Mouse (Mus musculus) ovary, adult 18-20 months (tissue): ENCODE results near the gene Efs.
"Not testable (repeated sequence)": the region's sequence is repeated elsewhere in the genome, so short reads cannot be mapped to it uniquely, and the experiment has no call there.

Experiments
- DNase-seq: peaks from one replicate; pipeline ENCODE4 v3.0.0; 2022; ENCODE audit warnings: low spot score, mixed read lengths

Gene Efs

DNA sequence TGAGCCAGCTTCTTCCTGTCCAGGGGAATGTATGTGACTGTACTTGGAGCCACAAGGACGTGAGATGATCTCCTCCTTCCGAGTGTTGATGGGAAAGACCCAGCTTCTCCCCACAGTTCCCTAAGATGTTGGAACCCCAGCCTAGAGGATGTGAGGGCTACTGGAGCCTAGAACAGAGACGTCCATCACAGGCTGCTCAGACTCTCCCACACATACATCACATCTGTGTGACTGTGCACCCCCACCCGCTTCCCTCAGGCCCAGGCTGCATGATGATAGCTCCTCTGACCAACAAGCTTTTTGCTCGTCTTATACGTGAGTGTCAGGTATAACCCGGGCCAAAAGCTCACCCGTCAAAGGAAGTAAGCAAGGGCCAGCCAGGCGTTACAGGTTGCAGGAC is 22.9 kb upstream of the Efs start:
- no peak for DNase-seq

DNA sequence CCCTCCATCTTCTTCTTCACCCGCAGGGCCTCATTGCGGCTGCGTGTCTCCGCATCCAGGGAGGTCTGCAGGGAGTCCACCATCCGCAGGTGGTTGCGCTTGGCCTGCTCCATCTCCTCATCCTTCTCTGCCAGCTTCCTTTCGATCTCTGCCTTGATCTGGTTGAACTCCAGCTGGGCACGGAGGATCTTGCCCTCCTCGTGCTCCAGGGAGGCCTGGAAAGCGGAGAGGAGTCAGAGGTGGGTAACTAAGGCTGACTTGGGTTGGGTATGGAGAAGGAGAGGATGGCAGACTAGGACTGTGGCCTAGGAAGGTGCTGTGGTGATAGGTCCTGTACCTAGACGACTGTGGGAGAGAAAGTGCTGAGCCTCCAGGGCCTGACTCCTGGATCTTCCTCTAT is 21.1 kb upstream of the Efs start:
- DNase-seq, result not testable (repeated sequence)

DNA sequence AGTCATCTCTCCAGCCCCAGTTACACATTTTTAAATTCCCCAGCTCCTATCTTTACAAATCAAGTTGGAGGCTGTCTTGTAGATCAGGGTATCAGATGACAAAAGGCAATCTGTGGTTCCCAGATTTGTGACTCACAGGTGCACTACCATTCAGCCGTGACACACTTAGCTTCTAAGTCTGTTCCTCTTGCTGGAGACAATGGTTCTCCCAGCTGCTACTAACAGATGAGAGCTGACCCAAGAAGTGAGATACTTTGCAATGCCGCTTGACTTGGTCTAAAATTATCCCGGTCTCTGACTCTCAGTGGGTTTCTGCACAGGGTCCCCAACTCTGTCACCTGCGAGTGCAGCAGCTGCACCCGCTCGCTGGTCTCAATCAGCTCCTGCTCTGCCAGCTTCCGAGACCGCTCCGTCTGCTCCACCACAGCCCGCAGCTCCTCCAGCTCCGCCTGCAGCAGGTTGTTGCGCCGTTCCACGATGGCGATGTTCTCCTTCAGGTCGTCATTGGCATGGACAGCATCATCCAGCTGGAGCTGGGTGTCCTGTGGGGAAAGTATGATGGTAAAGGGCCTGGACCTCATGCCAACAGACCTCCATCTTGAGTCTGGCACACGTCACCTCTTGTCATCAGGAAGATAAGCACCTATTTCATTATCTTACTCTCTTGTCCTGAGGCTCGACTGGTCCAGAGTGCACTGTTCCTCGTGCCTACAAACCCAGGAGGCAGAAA is 20.2 kb upstream of the Efs start:
- DNase-seq, result no peak

DNA sequence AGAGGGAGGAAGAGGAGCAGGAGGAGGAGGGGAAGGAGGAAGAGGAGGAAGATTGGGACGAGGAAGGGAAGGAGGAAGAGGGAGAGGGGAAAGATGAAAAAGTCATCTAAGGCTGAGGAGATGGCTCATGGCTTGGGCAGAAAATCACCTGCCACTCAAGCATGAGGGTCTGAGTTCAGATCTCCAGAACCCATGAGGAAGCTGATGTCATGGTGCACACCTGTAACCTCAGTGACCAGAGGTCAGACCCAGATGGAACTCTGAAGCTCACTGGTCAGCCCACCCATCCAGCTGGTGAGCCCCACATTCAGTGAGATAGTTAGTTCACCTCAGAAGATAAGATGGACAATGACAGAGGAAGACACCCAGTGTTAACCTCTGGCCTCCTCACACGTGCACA is 19.0 kb upstream of the Efs start:
- no peak for DNase-seq

DNA sequence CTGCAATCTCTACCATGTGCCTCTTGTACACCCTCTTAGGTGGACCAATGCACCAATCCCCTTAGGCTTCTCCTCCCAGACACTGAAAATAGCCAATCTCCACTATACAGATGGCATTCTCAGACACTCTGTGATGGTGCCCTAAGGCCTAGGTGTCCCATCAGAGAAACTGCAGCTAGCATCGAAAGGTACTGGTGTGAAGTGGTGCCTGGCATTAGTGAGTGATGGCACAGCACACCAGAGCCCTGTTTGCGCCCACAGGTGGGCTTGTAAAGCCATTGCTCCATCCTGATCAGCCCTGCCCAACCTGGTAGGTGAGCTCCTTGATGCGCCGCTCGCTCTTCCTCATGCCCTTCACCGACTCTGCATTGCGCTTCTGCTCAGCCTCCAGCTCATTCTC is 18.0 kb upstream of the Efs start:
- DNase-seq, result no peak

DNA sequence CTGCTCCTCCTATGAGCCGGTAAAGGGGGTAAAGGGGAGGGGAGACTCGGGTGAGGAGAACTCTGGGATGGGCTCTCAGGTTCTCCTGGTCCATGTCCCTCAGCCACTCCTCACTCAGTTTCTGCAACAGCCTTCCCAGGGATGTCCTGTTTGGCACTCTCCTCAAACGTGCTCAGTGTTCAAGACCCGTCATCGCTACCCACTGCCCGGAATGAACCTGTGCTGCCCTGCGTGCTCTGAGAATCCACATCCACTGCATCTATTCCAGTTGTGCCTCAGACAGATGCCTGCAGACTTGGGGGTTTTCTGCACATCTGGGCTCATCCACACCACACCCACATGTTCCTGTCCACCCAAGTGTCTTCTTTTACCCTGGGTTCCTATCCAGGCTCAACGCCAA is 16.6 kb upstream of the Efs start:
- no peak for DNase-seq

DNA sequence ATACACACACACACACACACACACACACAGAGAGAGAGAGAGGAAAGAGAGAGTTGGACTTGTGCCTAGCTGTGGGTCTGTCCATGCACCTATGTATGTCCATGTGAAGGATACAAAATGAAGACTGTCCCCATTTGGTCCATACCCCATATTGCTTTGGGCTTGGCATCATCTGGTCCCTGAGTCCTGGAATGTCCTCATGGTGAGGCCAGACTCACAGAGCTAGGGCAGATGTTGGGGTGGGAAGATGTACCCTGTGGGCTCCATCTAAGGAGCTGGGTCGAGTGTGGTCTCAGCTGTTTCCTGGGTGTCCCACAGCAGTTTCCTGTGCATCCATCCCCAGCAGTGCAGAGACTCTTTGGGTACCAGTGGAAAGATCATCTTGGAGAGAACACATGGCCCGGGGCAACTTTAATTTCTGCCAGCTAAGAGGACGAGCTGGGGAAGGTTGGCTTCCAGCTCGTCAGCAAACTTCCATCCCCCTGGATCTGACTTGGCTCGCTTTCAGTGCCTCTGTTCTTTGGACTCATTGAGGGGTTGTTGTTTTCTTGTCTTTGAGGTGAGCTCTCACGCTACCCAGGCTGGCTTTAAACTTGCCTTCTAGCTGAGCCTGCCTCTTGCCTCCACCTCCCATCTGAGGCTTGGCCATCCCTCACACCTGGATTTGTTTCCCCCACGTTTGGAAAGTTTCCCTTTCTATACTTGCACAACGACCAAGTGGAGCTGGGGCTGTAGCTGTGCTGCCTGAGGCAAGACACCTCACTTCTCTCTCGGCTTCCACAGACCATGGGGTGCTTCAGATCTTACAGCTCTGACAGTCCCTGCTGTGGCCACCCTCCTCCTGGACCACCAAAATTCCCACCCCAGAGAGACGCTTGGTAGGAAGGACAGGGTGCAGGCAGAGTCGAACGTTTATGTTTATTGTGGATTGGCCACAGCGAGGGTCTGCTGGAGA is 15.4 kb upstream of the Efs start:
- DNase-seq, result no peak

DNA sequence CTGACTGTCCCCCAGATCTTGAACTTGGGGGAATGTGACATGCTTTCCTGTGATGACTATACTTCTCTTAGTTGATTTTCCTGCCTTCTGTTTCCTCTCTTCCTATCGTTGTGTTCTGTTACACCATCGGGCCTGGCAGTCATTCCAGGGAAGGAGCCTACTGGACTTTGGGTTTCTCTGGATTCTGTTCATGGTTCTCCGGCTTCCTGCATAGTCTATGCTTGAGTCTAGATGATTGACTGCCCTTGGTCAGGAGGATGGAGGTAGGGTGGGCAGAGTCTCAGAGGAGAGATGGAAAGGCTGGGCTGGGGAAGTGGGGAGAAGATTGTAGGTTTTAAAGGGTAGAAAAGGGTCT is 14.2 kb upstream of the Efs start:
- no peak for DNase-seq

DNA sequence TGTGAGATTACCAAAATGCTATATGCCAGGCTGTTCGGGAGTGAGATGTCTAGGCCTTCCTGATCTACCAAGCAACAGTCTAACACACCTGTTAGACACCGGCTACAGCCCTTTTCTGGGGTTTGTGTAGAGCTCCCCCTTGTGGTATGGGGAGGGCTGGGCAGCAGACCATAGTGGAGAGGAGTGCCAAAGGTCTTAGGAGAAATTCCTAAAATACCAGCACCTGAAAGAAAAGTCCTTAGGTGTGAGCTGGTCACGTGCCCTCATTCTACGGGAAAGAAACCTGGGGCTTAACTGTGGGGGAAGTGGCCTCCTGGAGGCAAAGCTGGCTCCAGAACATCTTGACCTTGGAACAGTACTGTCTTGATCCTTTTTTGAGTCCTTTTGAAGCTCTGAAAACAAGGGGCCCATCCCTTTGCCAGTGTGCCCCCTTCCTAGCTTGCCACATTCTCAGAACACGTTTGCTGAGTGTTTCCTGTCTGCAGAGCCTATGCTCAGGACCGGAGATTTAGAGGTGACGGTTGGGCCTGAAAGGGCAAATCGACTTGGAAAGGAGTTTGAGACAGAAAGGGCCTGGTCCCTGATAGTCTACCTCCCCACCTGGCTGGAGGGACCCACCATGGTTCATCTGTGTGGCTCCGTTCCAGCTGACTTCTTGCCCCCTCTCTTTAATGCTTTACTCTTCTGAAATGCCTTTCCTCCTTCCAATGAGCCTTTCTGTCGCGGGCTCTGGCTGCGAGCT is 13.7 kb upstream of the Efs start:
- DNase-seq, result peak; percentile 35

DNA sequence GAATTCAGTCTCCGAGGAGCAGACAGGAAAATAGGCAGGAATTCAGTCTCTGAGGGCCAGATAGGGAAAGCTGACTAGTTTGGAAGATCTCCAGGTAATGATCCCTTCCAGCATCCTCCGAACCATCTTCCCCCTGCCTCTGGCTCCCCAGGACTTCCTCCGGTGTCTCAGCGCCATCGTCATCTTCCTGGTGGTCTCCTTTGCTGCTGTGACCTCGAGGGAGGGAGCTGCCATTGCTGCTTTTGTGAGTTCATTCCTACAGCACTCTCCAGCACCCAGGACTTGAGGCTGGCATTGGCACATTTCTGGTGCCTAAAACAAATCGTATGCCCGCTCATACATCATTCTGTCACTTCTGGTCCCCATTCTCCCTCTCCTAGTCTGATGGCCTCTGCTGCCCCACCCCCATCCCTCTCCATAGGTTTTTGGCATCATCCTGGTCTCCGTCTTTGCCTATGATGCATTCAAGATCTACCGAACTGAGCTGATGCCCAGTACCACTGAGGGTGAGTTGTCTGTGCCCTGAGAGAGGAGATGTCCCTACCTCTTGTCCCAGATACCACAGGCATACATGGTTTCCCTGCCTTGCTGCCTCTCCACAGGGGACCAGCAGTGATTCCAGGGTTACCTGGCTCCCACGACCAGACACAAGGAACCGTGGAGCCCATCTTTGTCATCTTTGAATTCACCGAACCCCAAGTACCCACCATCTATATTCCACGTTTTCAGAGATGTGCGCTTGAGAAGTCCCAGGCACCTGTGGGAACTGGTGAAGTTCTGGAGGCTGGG is 12.7 kb upstream of the Efs start:
- DNase-seq, result no peak

DNA sequence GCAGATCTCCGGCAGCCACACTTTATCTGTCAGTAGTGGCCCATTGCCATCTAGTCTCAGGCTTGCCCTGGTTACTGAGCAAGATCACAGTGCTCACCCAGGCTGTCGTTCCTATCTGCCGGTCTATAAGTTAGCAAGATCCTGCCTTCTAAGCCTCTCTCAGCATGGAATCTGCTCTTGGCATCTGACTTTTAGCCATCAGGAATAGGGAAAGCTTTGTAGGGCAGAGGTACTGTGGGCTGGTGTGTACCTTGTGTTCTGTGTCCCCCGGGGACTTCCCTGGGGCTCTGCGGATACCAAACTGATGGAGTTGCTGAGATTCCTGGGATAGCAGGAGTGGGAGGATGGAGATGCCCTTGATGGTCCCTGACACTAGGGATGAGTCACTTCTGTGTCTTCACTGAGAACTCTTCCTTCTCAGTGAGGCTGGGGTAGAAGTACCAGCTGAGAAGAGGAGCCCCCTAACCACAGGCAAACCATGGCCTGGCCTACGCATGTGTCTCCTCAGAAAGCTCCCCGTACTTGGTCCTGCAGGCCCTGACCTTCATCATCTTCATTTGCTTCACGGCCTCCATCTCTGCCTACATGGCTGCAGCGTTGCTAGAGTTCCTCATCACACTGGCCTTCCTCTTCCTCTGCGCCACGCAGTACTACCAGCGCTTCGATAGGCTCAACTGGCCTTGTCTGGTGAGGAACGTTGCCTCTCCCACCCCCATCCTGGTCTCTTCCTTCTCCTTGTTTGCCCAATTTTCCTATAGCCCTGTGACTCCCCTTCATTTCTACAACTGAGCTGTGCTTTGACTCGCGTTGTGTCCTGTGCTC is 11.6 kb upstream of the Efs start:
- DNase-seq, result no peak

DNA sequence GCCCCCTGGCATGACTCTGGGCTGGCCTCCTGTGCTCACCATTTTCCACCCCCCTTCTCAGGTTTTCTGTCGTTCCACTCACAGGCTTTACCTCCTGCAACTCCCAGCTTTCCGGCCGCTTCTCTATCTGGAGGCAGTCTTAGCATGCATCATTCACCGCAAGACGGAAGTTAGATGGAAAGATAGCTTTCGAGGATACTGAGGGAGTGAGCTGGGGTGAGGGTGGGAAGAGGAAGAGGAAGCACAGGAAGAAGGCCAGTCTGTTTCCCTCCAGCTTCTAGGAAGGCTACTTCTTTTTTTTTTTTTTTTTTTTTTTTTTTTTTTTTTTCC is 10.9 kb upstream of the Efs start:
- DNase-seq, result no peak

DNA sequence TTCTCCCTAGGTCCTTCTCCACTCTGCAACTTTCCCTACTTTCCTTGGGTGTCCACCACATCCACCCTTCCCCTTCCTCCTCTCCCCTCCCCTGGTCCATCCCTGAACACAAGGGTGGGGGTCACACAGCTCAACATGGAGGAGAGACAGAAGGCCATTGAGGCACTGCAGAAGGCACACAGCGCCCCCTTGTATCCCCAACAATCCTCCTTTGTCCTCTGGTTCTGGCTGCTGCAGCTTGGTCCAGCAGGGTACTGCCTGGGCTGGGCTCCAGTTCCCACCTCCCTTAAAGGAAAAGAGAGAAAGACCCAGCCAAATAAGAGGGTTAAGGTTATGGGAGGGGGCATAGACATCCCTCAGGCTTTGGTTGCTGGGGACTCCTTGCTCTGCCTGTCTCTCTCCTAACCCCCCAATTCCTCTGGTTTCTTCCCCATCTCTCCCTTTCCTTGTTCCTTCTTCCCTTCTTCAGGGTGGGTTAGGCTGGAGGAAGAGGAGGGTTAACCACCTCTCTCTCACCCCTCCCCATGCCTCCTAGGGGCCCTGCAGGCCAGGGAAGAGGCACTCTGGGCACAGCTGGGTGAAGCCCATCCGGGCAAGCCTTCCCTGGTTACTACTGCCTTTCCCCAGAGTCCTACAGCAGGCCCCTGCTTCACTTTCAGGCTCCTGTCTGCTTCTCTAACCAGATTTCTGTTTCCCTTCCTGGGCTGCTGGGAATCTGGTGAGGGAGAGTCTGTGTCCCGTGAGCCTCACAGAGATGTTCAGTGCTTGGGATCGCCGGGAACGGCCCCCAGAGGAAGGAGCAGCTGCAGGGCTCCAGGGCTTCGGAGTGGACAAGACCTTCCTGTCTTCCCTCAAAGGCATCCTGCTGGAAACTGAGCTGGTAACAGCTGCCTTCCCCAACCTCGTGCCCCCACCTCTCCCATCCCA is 10.2 kb upstream of the Efs start, which contains the start of gene Cmtm5:
Cmtm5 (plus strand) TSS at position 358 of the 927 bp plus-strand sequence.
- DNase-seq, result no peak

DNA sequence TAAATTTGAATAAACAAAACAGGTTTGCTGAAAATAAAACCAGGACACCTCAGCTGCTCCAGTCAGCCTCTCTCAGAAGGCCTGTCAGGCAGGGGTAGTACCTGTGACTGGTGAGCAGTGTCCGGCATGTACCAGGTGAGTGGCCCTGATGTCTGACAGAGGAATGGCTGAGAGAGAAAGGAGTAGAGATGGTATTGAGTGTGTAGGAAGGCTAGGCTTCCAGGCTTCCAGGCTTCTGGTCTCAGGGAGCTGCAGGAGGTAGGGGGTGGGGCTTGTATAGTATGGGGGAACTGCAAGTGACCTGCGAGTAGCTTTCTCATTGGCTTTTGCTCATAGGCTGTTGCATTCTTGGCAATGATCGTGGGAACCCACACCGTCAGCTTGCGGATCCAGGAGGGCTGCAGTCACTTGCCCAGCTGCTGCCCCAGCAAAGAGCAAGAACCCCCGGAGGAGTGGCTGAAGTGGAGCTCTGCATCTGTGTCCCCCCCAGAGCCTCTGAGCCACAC is 6.8 kb upstream of the Efs start, which contains the start of gene Il25:
Il25 (plus strand) TSS at position 51 of the 506 bp plus-strand sequence.
- no peak for DNase-seq

DNA sequence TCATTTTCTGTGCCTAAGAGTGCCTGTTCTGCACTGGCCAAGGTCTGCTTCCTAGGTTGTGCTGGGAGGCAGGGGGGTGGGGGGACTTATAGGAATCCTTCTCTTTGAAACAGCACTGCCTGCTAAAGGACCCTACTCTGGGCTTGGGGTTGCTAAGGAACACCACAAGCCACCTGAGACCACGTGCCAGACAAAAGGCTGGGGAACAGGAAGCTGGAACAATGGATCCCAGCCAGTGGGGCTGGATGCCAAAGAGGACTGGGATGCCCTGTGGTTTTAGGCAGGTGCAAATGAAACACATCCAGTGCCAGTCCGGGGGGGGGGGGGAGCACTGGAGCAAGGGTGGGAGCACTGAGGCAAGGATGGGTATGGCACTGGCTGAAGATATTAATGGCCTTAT is 4.5 kb upstream of the Efs start:
- DNase-seq, result no peak

DNA sequence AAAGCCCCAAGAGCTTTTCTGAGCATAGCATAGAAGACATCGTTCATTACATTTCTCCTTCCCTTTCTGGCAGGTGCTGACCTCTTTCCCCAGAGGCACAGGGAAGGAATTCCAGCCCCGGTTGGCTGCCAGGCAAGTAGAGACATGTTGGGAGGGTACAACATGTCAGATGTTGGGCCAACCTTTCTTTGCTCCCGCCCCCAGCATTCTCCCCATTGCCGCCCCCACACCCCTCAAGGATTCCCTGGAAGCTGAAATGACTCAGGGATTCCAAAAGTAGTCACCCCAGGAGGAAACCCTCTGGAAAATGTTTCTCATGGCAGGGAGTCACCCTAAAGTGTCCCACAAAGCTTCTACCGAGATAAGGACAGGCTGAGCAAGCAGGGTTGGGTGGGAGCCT is 3.9 kb upstream of the Efs start:
- no peak for DNase-seq

DNA sequence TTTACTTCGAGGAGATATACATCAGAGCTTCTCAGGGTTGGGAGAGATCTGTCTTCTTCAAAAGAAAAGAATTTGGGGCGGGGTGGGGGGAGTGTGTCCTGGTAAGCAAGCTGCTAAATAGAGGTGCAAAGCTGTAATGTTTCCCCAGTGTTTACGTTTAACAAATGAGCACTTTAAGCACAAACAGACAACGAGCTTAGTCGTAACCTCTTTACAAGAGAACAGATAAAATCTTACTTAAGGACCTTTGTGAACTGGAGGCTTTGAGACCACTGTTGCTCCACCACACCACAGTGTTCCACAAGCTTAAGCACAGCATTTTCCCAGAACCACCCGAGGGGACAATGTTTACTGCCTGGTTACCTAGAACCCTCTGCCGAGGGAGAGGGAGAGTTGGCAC is 1.4 kb upstream of the Efs start:
- DNase-seq, result no peak

DNA sequence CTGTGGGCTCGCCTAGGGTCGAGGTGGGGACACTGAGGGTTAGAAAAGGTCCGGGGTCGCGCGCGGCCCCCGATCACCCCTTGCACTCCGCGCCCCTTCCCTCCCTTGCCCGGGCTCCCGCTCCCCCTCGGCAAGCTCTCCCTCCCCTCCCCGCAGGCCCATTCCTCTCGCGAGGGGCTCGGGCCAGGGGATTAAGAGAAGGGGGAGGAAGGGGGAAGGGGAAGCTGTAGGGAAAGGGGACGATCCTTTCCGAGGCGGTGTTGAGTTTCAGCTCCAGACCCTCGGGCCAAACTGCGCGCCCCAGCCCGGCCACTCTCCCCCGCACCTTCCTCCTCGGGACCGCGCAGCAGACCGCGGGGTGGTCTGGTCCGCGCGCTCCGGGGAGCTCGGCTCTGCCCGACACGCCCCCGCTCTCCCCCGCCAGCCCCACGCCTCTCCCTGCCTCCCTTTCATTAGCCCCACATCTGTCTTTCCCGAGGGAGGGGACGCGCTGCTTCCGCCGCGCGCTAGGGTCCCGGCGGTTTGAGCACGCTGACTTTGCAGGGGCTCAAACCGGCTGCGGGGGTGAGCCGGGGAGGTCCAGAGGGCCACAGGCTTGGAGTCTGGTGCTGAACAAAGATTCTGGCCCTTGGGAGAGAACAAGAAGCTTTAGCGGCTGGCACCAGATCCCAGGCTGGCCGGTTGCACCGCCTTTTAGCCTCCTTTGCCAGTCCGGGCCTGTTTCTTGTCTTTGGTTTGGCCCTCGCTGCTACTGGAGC is 654 bp upstream of the Efs start:
- DNase-seq, result peak; percentile 28
